Mouse (Mus musculus) brain, embryonic 14.5 days (tissue): ENCODE results near the gene Rasa3. TPM values are rescaled to one million over a fixed set of nuclear protein-coding genes. Genes with fewer than 3 reads are reported as not detected.
A peak's percentile ranks its signal among the peaks of the same experiment; 100 is the strongest.

ENCODE experiments used
- DNase-seq: peaks from one replicate; pipeline ENCODE4 v3.0.0-alpha.2; 2011; ENCODE audit warnings: low read depth
- CTCF ChIP-seq: fragments of 200-500 bp; IDR thresholded peaks from 2 replicates; pipeline ENCODE4 v1.5.1; 2012; ENCODE audit warnings: inconsistent platforms, mild to moderate bottlenecking, moderate library complexity, borderline replicate concordance; ENCODE audit not compliant: insufficient read depth, insufficient read length; ENCODE audit errors: extremely low read depth
- POLR2A ChIP-seq: fragments of 200-500 bp; IDR thresholded peaks from 2 replicates; pipeline ENCODE4 v1.6.1; 2012; ENCODE audit warnings: mild to moderate bottlenecking, inconsistent platforms, borderline replicate concordance; ENCODE audit not compliant: poor library complexity, insufficient read depth, insufficient read length, severe bottlenecking; ENCODE audit errors: extremely low read depth
- polyA plus RNA-seq: library from polyadenylated mRNA; depleted of rRNA; stranded (reverse); fragments of >200 nt; gene quantifications from 2 replicates; pipeline ENCODE4 v1.2.3, GENCODE M21; 2012

The Rasa3 gene
- polyA plus RNA-seq, 1 experiment, result 33.3 TPM

- TF ChIP-seq POLR2A (no peak), CTCF (no peak)
- DNase-seq, result no peak
These were observed 19.8 kb upstream of the Rasa3 start for GRCm38 (mm10) chr8:13697196-13697595.

GRCm38 (mm10) chr8:13696157-13696556 is 18.8 kb upstream of the Rasa3 start:
- TF ChIP-seq CTCF (no peak), POLR2A (no peak)
- no peak for DNase-seq

GRCm38 (mm10) chr8:13695203-13695867 is 17.9 kb upstream of the Rasa3 start:
- TF ChIP-seq POLR2A (no peak), CTCF (no peak)
- no peak for DNase-seq

GRCm38 (mm10) chr8:13694735-13695134 is 17.3 kb upstream of the Rasa3 start:
- no peak for DNase-seq
- TF ChIP-seq CTCF (no peak), POLR2A (no peak)

- peak; percentile 54 for DNase-seq
- TF ChIP-seq CTCF, result no peak
- TF ChIP-seq POLR2A, result no peak
These were observed 15.1 kb upstream of the Rasa3 start for GRCm38 (mm10) chr8:13692302-13693066.

GRCm38 (mm10) chr8:13689331-13689730 is 11.9 kb upstream of the Rasa3 start:
- TF ChIP-seq CTCF (no peak), POLR2A (no peak)
- no peak for DNase-seq

- TF ChIP-seq CTCF (no peak), POLR2A (no peak)
- no peak for DNase-seq
These were observed 11.1 kb upstream of the Rasa3 start for GRCm38 (mm10) chr8:13688461-13688860.

GRCm38 (mm10) chr8:13687941-13688340 is 10.5 kb upstream of the Rasa3 start:
- TF ChIP-seq CTCF (no peak), POLR2A (no peak)
- no peak for DNase-seq

- TF ChIP-seq CTCF (no peak), POLR2A (no peak)
These were observed 9.8 kb upstream of the Rasa3 start for GRCm38 (mm10) chr8:13687101-13687717.

GRCm38 (mm10) chr8:13686426-13686825 is 9.0 kb upstream of the Rasa3 start:
- DNase-seq, result no peak
- TF ChIP-seq CTCF, result no peak
- TF ChIP-seq POLR2A, result no peak

More at GRCm38 (mm10) chr8:13687101-13687717, 9.8 kb upstream of the Rasa3 start:
- no peak for DNase-seq

GRCm38 (mm10) chr8:13685674-13686314 is 8.4 kb upstream of the Rasa3 start:
- DNase-seq, result no peak
- TF ChIP-seq POLR2A (no peak), CTCF (no peak)
